Mouse (Mus musculus): Measurements from ENCODE around the gene Tbl3.
A peak's percentile ranks its signal among the peaks of the same experiment; 100 is the strongest.
"Not testable (repeated sequence)": the region's sequence is repeated elsewhere in the genome, so short reads cannot be mapped to it uniquely, and the experiment has no call there.

DNA sequence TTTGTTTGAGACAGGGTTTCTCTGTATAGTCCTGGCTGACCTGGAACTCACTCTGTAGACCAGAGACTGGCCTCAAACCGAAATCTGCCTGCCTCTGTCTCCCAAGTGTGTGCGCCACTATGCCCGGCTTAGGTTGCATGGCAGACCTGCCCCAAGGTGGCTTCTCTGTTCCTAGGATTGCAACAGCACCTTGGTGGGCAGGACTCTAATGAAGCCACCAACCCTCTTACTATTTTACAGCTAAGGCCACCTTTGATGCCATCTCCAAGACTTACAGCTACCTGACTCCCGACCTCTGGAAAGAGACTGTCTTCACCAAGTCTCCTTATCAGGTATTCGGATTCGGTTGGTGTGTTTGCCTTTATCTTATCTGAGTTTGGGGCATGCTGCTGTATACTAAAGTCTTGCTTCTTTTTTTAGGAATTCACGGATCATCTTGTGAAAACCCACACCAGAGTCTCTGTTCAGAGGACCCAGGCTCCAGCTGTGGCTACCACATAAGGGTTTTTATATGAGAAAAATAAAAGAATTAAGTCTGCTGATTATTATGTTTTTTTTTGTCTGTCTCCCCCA, 14.0 kb upstream of the Tbl3 start:
- TF ChIP-seq CTCF (IDR thresholded peaks at IDR 0.05; ENCODE audit: extremely low read depth, insufficient read depth, low read length): not testable (repeated sequence)
- TF ChIP-seq POLR2A (IDR thresholded peaks at IDR 0.05; ENCODE audit: extremely low read depth, insufficient read depth, low read length): 0 out of 2 replicates have a peak, but pooled peaks have one; percentile 31
